Mouse (Mus musculus) macrophage (primary cell): ENCODE results near the gene Gm16181. TPM values are rescaled to one million over a fixed set of nuclear protein-coding genes. Genes with fewer than 3 reads are reported as not detected.

ENCODE experiments used
- H3K27ac ChIP-seq: fragments of 350-480 bp; formaldehyde crosslinking; 2 replicates; pipeline ENCODE4 v1.9.0; 2021
- H3K36me3 ChIP-seq: fragments of 350-480 bp; formaldehyde crosslinking; 2 replicates; pipeline ENCODE4 v1.9.0; 2021; ENCODE audit errors: inconsistent target
- H3K4me3 ChIP-seq: fragments of 350-480 bp; formaldehyde crosslinking; 2 replicates; pipeline ENCODE4 v1.9.0; 2021; ENCODE audit errors: inconsistent target
- H3K79me2 ChIP-seq: fragments of 350-480 bp; formaldehyde crosslinking; 2 replicates; pipeline ENCODE4 v1.9.0; 2021; ENCODE audit errors: inconsistent target
- WGBS: methylation state at CpG from one replicate; pipeline ENCODE4 v1.1.7; 2026; ENCODE audit warnings: inconsistent platforms; ENCODE audit not compliant: missing documents; 5-methylcytosine and 5-hydroxymethylcytosine counted together
- polyA plus RNA-seq: library from polyadenylated mRNA; stranded (reverse); fragments of 250-400 nt; gene quantifications from 3 replicates; pipeline ENCODE4 v1.2.4, GENCODE M21; 2018; ENCODE audit warnings: inconsistent platforms

Gene Gm16181
- polyA plus RNA-seq, 1 experiment from 2014 or later = not detected

- Histone ChIP-seq H3K36me3 (peaks cover 25% of the 10 kb centered on the region), H3K79me2 (peaks cover 55% of the 10 kb centered on the region), H3K27ac (peak overlapping the region; percentile 91), H3K4me3 (peak overlapping the region; percentile 55)
- WGBS = 16% methylated on average over 5 of the region's 5 CpGs
Observed at GRCm38 (mm10) chr17:35232659-35233058, 12.0 kb downstream of the Gm16181 start.

- peak within 1 kb of the TSS; percentile 55 for H3K4me3 ChIP-seq
- 31% methylated on average over 18 of the region's 18 CpGs for WGBS
- peaks cover 18% of the 10 kb centered on the region for H3K36me3 ChIP-seq
- peaks cover 48% of the 10 kb centered on the region for H3K79me2 ChIP-seq
- H3K27ac ChIP-seq = peak within 1 kb of the TSS; percentile 91
Observed at GRCm38 (mm10) chr17:35233114-35233980, 12.7 kb downstream of the Gm16181 start, which contains the start of gene Atp6v1g2. TSS of gene Atp6v1g2 (plus strand) at chr17:35233660.

GRCm38 (mm10) chr17:35234090-35234489 is 13.5 kb downstream of the Gm16181 start:
- WGBS = 50% methylated on average over 7 of the region's 7 CpGs
- peaks cover 41% of the 10 kb centered on the region for H3K79me2 ChIP-seq
- H3K27ac ChIP-seq = peak overlapping the region; percentile 91
- peaks cover 11% of the 10 kb centered on the region for H3K36me3 ChIP-seq
- peak overlapping the region; percentile 55 for H3K4me3 ChIP-seq

GRCm38 (mm10) chr17:35234903-35235302 is 14.3 kb downstream of the Gm16181 start:
- Histone ChIP-seq H3K27ac (peak overlapping the region; percentile 91), H3K79me2 (peaks cover 33% of the 10 kb centered on the region), H3K36me3 (peaks cover 3% of the 10 kb centered on the region), H3K4me3 (peak overlapping the region; percentile 55)
- 13% methylated on average over 29 of the region's 31 CpGs for WGBS

- peak within 1 kb of the TSS; percentile 91 for H3K27ac ChIP-seq
- peak within 1 kb of the TSS; percentile 55 for H3K4me3 ChIP-seq
- under 1% methylated on average over 35 of the region's 35 CpGs for WGBS
- peaks cover 24% of the 10 kb centered on the region for H3K79me2 ChIP-seq
- no peaks in the 10 kb centered on the region; the same call in 1 of the 2 replicates for H3K36me3 ChIP-seq
Observed at GRCm38 (mm10) chr17:35235614-35236389, 15.2 kb downstream of the Gm16181 start, which contains the start of gene Nfkbil1. TSS of gene Nfkbil1 (minus strand) at chr17:35235792.

- WGBS = 4% methylated on average over 18 of the region's 18 CpGs
- no peaks in the 10 kb centered on the region for H3K36me3 ChIP-seq
- peak overlapping the region; percentile 55 for H3K4me3 ChIP-seq
- peak overlapping the region; percentile 91 for H3K27ac ChIP-seq
- H3K79me2 ChIP-seq = peaks cover 18% of the 10 kb centered on the region
Observed at GRCm38 (mm10) chr17:35236390-35236746, 15.7 kb downstream of the Gm16181 start.

- WGBS = 94% methylated on average over 9 of the region's 9 CpGs
- Histone ChIP-seq H3K36me3 (no peaks in the 10 kb centered on the region), H3K4me3 (no peak overlapping the region), H3K27ac (no peak overlapping the region), H3K79me2 (peaks cover 12% of the 10 kb centered on the region)
Observed at GRCm38 (mm10) chr17:35236996-35237395, 16.4 kb downstream of the Gm16181 start.

GRCm38 (mm10) chr17:35237504-35237903 is 16.9 kb downstream of the Gm16181 start:
- WGBS = 96% methylated on average over 9 of the region's 12 CpGs
- H3K36me3 ChIP-seq = no peaks in the 10 kb centered on the region
- H3K27ac ChIP-seq = no peak overlapping the region
- H3K4me3 ChIP-seq = no peak overlapping the region
- peaks cover 16% of the 10 kb centered on the region for H3K79me2 ChIP-seq

- H3K4me3 ChIP-seq = no peak overlapping the region
- peak overlapping the region; percentile 92 for H3K27ac ChIP-seq
- H3K79me2 ChIP-seq = peaks cover 27% of the 10 kb centered on the region
- H3K36me3 ChIP-seq = peaks cover 11% of the 10 kb centered on the region; the same call in 1 of the 2 replicates
- WGBS = 88% methylated on average over 5 of the region's 5 CpGs
Observed at GRCm38 (mm10) chr17:35239700-35240099, 19.1 kb downstream of the Gm16181 start.

- Histone ChIP-seq H3K27ac (peak overlapping the region; percentile 92), H3K79me2 (peaks cover 36% of the 10 kb centered on the region), H3K4me3 (peak overlapping the region; percentile 29), H3K36me3 (peaks cover 13% of the 10 kb centered on the region; the same call in 1 of the 2 replicates)
- WGBS = 58% methylated on average over 12 of the region's 12 CpGs
Observed at GRCm38 (mm10) chr17:35240384-35241304, 20.0 kb downstream of the Gm16181 start.

- Histone ChIP-seq H3K79me2 (peaks cover 44% of the 10 kb centered on the region), H3K36me3 (peaks cover 16% of the 10 kb centered on the region; the same call in 1 of the 2 replicates), H3K27ac (peak within 1 kb of the TSS; percentile 93), H3K4me3 (peak within 1 kb of the TSS; percentile 87)
- 2% methylated on average over 69 of the region's 69 CpGs for WGBS
Observed at GRCm38 (mm10) chr17:35241305-35242014, 20.8 kb downstream of the Gm16181 start, which contains the start of gene Ddx39b. TSS of gene Ddx39b (plus strand) at chr17:35241746.

GRCm38 (mm10) chr17:35242015-35242941 is 21.6 kb downstream of the Gm16181 start:
- H3K4me3 ChIP-seq = peak overlapping the region; percentile 87
- H3K36me3 ChIP-seq = peaks cover 24% of the 10 kb centered on the region
- peak overlapping the region; percentile 93 for H3K27ac ChIP-seq
- peaks cover 52% of the 10 kb centered on the region for H3K79me2 ChIP-seq
- WGBS = under 1% methylated on average over 54 of the region's 55 CpGs
